Mouse (Mus musculus) left cerebral cortex, postnatal 4 days (tissue): ENCODE measurements around the gene Pramel7. TPM values are rescaled to one million over a fixed set of nuclear protein-coding genes. Genes with fewer than 3 reads are reported as not detected.
"Not testable (repeated sequence)": the region's sequence is repeated elsewhere in the genome, so short reads cannot be mapped to it uniquely, and the experiment has no call there.

Experiments used
- DNase-seq: peaks from one replicate; pipeline ENCODE4 v3.0.0-alpha.2; 2022
- intact Hi-C: fragments of 180-260 bp; cut with DNase I; formaldehyde crosslinking; loops from one replicate; pipeline ENCODE4 v1.15.1; 2025
- total RNA-seq, 2 experiments: library from RNA; stranded (reverse); gene quantifications; 2 replicates each; pipeline ENCODE4 v1.2.3; 2021

The Pramel7 gene
- total RNA-seq = not detected

DNA sequence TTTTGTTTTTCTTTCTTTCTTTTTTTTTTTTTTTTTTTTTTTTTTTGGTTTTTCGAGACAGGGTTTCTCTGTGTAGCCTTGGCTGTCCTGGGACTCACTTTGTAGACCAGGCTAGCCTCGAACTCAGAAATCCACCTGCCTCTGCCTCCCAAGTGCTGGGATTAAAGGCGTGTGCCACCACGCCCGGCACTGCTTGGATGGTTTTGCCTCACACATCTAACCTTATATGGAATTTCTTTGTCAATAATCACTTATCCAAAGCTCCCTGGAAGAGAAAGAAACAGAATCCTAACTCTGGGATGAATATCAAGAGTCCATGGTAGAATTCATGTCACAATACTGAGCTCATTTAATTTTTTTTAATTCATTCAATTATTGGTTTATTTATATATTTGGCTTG lies at the start of gene Pramel7:
Gene Pramel7 (minus strand): TSS at position 101 of the 400 bp plus-strand sequence.
- DNase-seq, intact Hi-C loops: not testable (repeated sequence)

DNA sequence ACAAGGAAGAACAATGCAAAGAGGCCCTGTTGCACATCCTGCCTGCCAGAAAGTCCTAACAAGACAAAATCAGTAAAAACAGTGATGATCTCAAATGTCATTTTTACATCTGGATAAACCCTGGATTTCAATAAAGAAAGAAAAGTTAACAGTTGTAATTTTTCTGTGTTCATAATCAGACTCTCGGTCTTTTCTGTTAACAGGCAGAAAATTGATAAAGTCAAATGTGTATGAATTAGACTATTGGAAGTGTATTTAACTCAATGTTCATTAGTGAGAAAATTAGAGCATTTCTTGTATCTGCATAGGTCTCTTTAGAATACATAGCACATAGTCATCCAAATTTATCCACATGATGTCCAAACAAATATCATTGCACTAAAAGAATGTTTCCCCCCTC lies 48.5 kb upstream of the Pramel7 start, which contains the start of gene Olfr1128:
Gene Olfr1128 (minus strand): TSS at position 101 of the 400 bp plus-strand sequence.
- intact Hi-C loops = no loop called here

DNA sequence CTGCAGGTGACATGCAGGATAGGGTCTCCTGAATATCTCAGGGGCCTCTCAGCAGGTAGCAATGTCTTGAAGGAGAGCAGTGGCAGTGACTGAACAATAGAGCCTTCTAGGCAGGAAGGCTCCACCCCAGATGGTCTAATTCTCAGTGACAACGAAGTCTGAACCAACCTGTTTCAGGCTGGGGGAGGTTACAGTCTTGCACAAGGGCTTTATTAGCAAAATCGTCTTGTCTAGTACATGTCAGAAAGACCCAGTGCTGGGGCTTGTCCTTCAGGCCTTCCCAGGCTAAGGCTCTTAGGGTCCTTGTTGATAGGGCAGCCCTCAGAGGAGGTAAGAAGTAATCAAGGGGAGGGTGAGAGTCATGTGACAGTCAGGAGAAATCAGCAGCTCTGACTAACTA lies 37.9 kb upstream of the Pramel7 start:
- intact Hi-C loops = no loop called here
- no peak for DNase-seq

More for the DNA sequence above, 48.5 kb upstream of the Pramel7 start, which contains the start of gene Olfr1128:
- no peak for DNase-seq

DNA sequence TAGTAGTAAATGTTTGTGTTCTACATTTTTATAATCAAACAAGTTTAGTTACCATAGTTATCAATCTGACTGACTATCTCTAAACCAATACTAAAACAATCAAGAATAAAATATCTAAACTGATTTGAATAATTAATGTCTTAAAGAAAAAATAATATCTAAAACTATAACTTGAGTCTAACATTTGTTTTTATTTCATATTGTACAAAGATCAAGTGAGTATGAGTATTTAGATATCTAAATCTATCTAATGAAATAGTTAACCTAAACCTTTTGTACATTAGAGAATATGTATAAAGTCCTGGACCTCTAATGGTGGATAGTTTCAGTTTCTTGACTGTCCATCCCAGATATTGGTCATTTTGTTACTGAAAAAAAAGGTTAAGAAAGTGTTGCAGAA lies 34.6 kb upstream of the Pramel7 start, which contains the start of gene Olfr153:
Gene Olfr153 (plus strand): TSS at position 301 of the 400 bp plus-strand sequence.
- intact Hi-C loops = no loop called here
- no peak for DNase-seq

DNA sequence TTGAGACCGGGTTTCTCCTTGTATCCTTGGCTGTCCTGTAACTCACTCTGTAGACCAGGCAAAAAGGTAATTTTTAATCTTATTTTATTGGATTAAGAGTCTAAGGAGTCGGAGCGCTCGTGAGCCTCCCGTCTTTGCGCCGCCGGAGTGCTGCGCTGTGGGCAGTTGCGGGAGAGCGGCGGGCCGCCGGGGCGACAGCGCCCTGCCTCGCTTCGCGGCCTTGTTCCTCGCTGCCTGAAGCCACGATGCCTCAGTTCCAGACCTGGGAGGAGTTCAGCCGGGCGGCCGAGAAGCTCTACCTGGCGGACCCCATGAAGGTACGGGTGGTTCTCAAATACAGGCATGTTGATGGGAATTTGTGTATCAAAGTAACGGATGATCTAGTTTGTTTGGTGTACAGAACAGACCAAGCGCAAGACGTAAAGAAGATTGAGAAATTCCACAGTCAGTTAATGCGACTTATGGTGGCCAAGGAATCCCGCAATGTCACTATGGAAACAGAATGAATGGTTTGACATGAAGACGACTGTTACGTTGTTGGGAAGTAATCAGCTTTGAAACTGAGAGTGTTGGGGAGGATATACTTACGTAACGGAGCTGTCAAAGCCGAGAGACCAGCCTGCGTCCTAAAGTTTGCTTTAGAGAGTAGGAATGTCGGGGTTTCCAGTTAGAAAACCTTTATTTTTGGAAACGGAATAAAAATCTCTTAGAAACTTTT lies 29.2 kb upstream of the Pramel7 start:
- intact Hi-C loops = not testable (repeated sequence)
- peak; percentile 2 for DNase-seq

DNA sequence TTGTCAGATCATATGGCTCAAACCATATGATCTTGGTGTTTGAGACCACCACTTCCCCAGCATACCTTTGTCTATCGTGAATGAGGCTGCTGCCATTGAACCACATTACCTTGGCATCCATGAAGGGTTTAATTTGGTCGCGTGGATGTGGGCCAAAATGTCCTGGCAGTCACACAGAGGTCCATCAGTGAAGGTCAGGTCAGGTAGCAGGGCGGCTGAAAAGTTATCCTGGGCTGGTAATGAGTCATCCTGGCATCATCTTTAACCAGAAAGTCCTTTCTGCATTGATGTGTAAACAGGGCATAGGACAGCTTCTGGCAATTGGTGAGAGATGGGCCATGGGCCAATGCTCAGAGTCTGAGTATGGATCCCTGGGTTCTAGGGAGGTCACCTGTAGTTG lies 23.8 kb upstream of the Pramel7 start:
- intact Hi-C loops = no loop called here
- peak; percentile 3 for DNase-seq

DNA sequence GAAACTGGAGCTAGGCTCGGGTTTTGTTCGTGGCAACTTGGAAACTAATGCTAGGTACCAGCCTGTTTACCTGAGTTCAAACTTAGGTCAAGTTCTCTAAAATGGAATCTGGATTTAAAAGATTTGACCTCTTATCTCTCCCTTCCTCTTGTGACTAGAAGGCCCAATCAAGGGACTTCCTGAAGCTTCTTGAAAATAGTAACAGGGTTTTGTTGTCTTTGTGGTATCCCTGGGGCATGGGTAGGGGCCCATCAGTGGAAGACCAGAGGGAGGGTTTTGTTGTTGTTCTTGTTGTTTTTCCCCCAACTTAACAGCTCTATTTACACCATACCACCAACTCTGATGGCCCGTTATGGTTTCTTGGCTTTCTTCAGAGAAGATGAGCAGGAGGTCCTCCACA lies 19.7 kb upstream of the Pramel7 start:
- no peak for DNase-seq
- intact Hi-C loops = no loop called here

DNA sequence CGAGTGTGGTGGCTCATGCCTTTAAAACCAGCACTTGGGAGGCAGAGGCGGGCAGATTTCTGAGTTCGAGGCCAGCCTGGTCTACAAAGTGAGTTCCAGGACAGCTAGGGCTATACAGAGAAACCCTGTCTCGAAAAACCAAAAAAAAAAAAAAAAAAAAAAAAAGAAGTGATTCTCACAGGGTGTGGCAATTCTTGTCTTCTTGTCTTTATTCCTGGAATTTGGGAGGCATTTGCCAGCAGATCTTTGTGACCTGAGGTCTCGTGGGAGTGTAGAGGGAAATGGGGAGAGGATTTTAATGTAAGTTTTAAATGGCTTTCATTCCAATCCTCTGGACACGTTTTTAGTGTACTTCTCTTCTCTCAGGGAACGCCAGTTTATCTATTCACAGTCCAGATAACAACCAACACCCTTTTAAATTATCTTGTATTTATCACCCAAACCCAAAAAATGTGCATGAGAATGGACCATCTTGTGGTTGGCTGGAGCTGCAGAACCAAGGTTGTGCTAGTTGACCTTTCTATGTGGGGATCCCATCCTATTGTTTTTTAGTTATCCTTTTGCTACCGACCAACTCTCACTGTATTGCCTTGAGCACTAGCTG lies 18.7 kb upstream of the Pramel7 start:
- intact Hi-C loops = no loop called here
- DNase-seq = no peak

DNA sequence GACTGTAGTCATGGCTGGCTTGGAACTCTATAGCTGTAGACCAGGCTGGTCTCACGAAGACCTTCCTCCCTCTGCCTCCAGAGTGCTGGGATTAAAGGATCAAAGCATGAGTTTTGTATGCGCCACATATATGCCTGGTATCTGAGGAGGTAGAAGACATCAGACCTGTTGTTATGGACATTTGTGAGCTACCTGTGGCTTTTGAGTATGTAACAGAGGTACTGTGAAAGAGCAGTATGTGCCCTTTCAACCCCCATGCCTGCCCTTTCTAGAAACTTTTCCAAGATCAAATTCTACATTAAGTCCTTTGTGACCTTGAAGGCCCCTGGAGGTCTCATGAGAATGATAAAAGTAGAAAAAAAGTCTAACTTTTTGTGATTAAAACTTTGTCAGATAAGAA lies 18.2 kb upstream of the Pramel7 start:
- intact Hi-C loops = no loop called here
- DNase-seq = no peak

DNA sequence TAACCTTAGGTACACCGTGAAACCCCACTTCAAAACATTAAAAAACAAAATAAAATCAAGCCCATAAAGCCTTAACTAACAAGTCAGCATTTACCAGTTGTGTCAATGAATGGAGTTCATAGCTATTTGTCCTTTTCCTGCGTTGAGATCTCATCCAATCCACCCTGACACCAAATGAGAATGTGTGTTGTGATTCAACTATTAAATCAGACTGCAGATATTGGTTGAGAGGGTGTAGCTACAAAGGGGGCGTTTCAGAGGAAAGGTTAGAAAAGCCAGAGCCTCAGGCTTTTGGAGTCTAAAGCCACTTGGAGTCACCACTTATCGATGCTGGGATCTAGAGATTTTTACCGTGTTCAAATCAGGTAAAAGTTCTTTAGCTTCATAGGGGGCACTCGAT lies 9.4 kb upstream of the Pramel7 start, which contains the start of gene Pramel6:
Gene Pramel6 (plus strand): TSS at position 301 of the 400 bp plus-strand sequence.
- intact Hi-C loops = no loop called here
- DNase-seq = no peak

DNA sequence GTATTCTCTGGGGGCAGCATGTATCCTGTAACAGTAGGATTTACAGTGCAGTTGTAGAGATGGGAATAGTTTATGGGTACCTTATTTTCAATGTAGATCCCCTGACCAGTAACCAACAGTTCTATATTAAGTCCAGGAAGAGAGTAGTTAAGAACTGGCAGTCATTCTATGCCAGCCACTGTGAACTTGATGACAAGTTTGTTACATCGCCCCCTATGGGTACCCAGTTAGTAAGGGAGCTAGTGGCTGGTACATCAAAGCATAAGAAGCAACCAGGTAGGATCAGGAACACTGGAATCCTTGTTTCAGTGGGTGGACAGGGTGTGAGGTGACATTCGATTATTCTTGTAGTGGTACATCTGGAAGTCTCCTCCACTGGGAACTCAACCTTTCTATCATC lies 14.6 kb downstream of the Pramel7 start:
- intact Hi-C loops = no loop called here
- no peak for DNase-seq

DNA sequence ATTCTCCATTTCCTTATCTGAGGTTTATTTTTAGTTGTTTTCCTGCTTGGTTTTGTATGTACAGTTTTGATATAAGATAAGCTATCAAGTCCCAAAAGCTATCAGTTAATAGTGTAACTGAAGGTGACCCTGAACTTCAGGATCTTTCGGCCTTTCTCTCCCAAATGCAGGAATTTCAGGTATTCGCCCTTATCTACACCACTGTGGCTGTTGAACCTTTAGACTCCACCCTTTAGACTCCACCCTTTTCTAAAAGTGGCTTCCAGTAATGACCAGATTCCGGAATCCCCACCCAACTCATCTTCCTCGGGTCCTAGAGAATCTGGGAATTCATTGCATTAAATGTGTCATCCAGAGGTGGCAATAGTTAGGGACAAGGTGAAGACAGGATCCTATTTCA lies 15.7 kb downstream of the Pramel7 start:
- DNase-seq = no peak
- intact Hi-C loops = no loop called here

DNA sequence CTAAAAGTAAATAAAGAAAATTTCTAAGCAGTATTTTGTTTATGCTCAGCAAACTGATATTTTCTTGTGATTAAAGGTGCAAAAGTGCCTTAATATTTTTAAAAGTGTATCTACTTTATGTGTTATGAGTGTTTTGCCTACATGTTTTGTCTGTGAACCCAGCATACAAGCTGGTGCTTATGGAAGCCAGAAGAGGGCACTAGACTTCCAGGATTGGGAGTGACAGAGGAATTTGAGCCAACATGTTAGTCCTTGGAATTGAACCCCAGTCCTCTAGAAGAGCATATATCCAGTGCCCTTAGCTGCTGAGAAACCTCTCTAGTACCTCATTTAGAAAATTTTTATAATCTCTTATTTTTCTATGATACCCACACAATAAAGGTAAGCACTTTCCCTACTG lies 16.7 kb downstream of the Pramel7 start:
- no peak for DNase-seq
- intact Hi-C loops = no loop called here

DNA sequence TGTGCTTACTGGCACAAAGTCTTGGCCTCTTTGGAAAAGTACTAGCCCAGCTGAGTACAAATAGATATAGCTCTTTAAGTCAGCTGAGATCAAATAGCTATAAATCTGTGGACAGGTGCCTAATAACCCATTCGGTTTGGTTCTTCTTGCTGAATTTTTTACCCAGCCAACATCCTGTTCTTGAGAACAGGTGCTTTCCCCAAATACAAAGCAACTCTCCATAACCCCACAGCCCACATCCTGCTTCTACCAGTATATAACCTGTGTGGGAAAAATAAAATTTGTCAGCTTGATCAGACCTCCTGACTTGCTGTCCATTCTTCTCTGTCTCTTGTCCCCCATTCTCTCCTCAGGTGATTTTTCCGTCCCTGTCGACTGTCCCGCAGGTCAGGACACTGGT lies 35.1 kb downstream of the Pramel7 start:
- intact Hi-C loops = no loop called here
- DNase-seq = no peak

DNA sequence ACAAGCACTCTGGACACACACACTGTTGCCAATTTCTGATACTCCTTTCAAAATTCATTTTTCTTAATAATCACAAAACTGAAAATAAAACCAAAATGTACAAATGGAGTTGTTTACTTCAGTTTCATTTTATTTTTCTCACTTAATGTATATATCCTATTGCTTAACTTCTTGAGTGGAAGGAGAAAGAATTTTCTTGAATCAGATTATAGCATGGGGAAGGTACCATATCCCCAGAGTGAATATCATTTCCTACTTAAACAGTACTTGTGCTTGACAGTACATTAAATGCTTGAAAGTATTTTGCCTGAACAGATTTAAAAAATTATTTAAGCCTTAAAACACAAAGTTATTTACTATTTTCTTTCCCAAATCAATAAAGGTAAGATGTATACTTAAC lies 43.2 kb downstream of the Pramel7 start, which contains the start of gene Olfr1126:
Gene Olfr1126 (plus strand): TSS at position 301 of the 400 bp plus-strand sequence.
- no peak for DNase-seq
- intact Hi-C loops = no loop called here

Other genes starting within 250 kb of the Pramel7 start
- not detected for gene Olfr1115, start 249.1 kb downstream of the Pramel7 start, total RNA-seq
- not detected for gene Olfr1116, start 229.6 kb downstream of the Pramel7 start, total RNA-seq
- gene Olfr1118, start 189.5 kb downstream of the Pramel7 start, total RNA-seq = not detected
- not detected for gene Olfr1120, start 142.3 kb downstream of the Pramel7 start, total RNA-seq
- not detected for gene Olfr1121, start 127.2 kb downstream of the Pramel7 start, total RNA-seq
- under 1 TPM; 0.08 TPM for gene Olfr1122, start 111.2 kb downstream of the Pramel7 start, total RNA-seq
- gene Olfr1123, start 80.5 kb downstream of the Pramel7 start, total RNA-seq = not detected
- not detected for gene Olfr1124, start 66.8 kb downstream of the Pramel7 start, total RNA-seq
- gene Olfr1126, start 43.1 kb downstream of the Pramel7 start, total RNA-seq = not detected
- gene Pramel6, start 9.5 kb upstream of the Pramel7 start, total RNA-seq = not detected
- not detected for gene Olfr153, start 34.7 kb upstream of the Pramel7 start, total RNA-seq
- gene Olfr1128, start 48.4 kb upstream of the Pramel7 start, total RNA-seq = not detected
- gene Olfr1129, start 76.8 kb upstream of the Pramel7 start, total RNA-seq = not detected
- gene Olfr1130, start 109.1 kb upstream of the Pramel7 start, total RNA-seq = not detected
- not detected for gene Olfr1131, start 130.0 kb upstream of the Pramel7 start, total RNA-seq
- not detected for gene Olfr1132, start 140.4 kb upstream of the Pramel7 start, total RNA-seq
- gene Olfr1133, start 150.3 kb upstream of the Pramel7 start, total RNA-seq = not detected
- not detected for gene Olfr1134, start 161.4 kb upstream of the Pramel7 start, total RNA-seq
- not detected for gene Olfr1135, start 176.6 kb upstream of the Pramel7 start, total RNA-seq
- not detected for gene Olfr1136, start 196.9 kb upstream of the Pramel7 start, total RNA-seq
- gene Olfr1137, start 216.1 kb upstream of the Pramel7 start, total RNA-seq = not detected
- not detected for gene Olfr1138, start 242.9 kb upstream of the Pramel7 start, total RNA-seq
- not detected for gene Olfr1140, start 246.7 kb upstream of the Pramel7 start, total RNA-seq